Mouse (Mus musculus) stomach, postnatal 0 days (tissue): ENCODE data around the gene Tmem169.

Experiments used
- CTCF ChIP-seq: IDR thresholded peaks from 2 replicates; pipeline ENCODE4 v1.5.1; 2016; ENCODE audit warnings: antibody characterized with exemption, low read depth, mild to moderate bottlenecking, moderate library complexity
- EP300 ChIP-seq: optimal IDR thresholded peaks from 2 replicates; pipeline ENCODE3; 2016; ENCODE audit warnings: antibody characterized with exemption

GRCm38 (mm10) chr1:72242581-72243143, 41.5 kb upstream of the Tmem169 start:
- TF ChIP-seq CTCF (no peak), EP300 (no peak)
